Mouse (Mus musculus) neural tube, embryonic 13.5 days (tissue): ENCODE results near the gene Pld5. TPM values are rescaled to one million over a fixed set of nuclear protein-coding genes. Genes with fewer than 3 reads are reported as not detected.

Experiments used
- ATAC-seq: fragments of 200-750 bp; cut with Nextera tagmentation; 2 replicates; pipeline ENCODE4 v1.8.0; 2017; ENCODE audit warnings: low read depth, mild to moderate bottlenecking, moderate TSS enrichment, moderate library complexity
- H3K27ac ChIP-seq: fragments of 300-500 bp; sonication (generic); replicated peaks from 2 replicates; pipeline ENCODE4 v1.5.1; 2015; ENCODE audit warnings: moderate library complexity, mild to moderate bottlenecking, inconsistent platforms
- H3K27me3 ChIP-seq: fragments of 300-500 bp; sonication (generic); 2 replicates; pipeline ENCODE4 v1.6.1; 2015; ENCODE audit warnings: mild to moderate bottlenecking, inconsistent platforms
- H3K36me3 ChIP-seq: fragments of 300-500 bp; sonication (generic); 2 replicates; pipeline ENCODE4 v1.6.1; 2015; ENCODE audit warnings: mild to moderate bottlenecking, inconsistent platforms
- H3K4me1 ChIP-seq: fragments of 300-500 bp; sonication (generic); replicated peaks from 2 replicates; pipeline ENCODE4 v1.6.1; 2015; ENCODE audit warnings: inconsistent platforms
- H3K4me2 ChIP-seq: fragments of 300-500 bp; sonication (generic); 2 replicates; pipeline ENCODE4 v1.6.1; 2015; ENCODE audit warnings: inconsistent platforms, mild to moderate bottlenecking, moderate library complexity
- H3K4me3 ChIP-seq: fragments of 300-500 bp; sonication (generic); 2 replicates; pipeline ENCODE4 v1.5.1; 2015; ENCODE audit warnings: mild to moderate bottlenecking, inconsistent platforms
- H3K9ac ChIP-seq: fragments of 300-500 bp; sonication (generic); 2 replicates; pipeline ENCODE4 v1.6.1; 2015; ENCODE audit warnings: moderate library complexity, mild to moderate bottlenecking, inconsistent platforms
- H3K9me3 ChIP-seq: fragments of 300-500 bp; sonication (generic); 2 replicates; pipeline ENCODE4 v1.6.1; 2016; ENCODE audit warnings: inconsistent platforms
- WGBS: fragments of 180-500 bp; shearing (Covaris S2); methylation state at CpG from one replicate; pipeline ENCODE4 v1.1.7; 2015; 5-methylcytosine and 5-hydroxymethylcytosine counted together
- polyA plus RNA-seq: library from polyadenylated mRNA; unstranded; fragments of >200 nt; fragmentation: Nextera tagmentation; extraction: Ambion mirVana; gene quantifications from 2 replicates; pipeline ENCODE4 v1.2.1, GENCODE M21; 2015

Pld5 gene
- polyA plus RNA-seq, 1 experiment from 2014 or later = 6.5 TPM

DNA sequence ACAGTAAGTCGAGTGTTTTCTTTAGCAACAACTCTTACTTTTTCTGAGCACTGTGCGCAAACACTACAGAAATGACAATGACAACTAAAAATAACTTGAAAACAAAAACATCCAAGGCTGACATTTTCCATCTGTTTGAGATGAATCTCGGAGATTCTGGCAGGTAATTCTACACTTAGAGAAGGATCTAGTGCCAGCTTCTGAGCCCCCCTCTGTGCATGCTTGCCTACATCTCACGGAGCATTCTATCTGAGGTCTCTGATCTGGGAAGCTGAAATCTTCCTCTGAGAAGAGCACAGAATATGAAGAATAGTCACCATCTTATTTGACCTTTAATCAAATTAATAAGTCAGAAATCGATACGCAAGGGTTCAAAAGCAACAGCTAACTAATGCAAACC lies 240.4 kb downstream of the Pld5 start:
- Histone ChIP-seq H3K4me3 (no peak overlapping the region), H3K27ac (no peak overlapping the region), H3K4me1 (peaks cover 4% of the 10 kb centered on the region; the same call in 1 of the 2 replicates), H3K4me2 (no peak overlapping the region), H3K9me3 (no peaks in the 10 kb centered on the region), H3K27me3 (no peaks in the 10 kb centered on the region), H3K9ac (no peak overlapping the region), H3K36me3 (no peaks in the 10 kb centered on the region)
- WGBS = 89% methylated on average over 6 of the region's 6 CpGs
- ATAC-seq = no peak

DNA sequence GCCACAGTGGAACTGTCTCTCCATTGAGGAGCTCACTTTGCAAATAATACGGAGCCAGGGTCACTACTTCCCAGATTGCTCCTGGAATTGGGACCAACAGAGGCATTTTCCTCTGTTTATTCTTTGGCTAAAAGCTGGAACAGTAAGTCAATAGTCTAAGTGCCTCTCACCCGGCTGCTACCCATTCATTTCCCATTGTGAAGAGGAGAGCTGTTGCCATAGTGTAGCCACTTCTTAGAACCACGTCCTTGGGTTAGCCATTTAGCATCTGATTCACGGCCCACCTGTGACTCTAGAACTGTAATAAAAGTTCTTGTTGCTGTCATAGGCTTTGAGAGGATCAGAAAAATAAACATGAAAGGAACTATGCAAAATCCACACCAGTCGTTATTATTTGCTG lies 241.4 kb downstream of the Pld5 start:
- Histone ChIP-seq H3K4me2 (no peak overlapping the region), H3K27me3 (no peaks in the 10 kb centered on the region), H3K36me3 (no peaks in the 10 kb centered on the region), H3K9ac (no peak overlapping the region), H3K4me1 (peaks cover 4% of the 10 kb centered on the region; the same call in 1 of the 2 replicates), H3K27ac (no peak overlapping the region), H3K9me3 (no peaks in the 10 kb centered on the region), H3K4me3 (no peak overlapping the region)
- WGBS = 49% methylated on average over 5 of the region's 5 CpGs
- ATAC-seq = no peak

GRCm38 (mm10) chr1:176029063-176029462 lies 246.0 kb downstream of the Pld5 start:
- Histone ChIP-seq H3K9me3 (no peaks in the 10 kb centered on the region), H3K4me1 (peaks cover 3% of the 10 kb centered on the region; the same call in 1 of the 2 replicates), H3K36me3 (no peaks in the 10 kb centered on the region), H3K4me2 (no peak overlapping the region), H3K27me3 (no peaks in the 10 kb centered on the region), H3K27ac (no peak overlapping the region), H3K4me3 (no peak overlapping the region), H3K9ac (no peak overlapping the region)
- no peak for ATAC-seq
- 81% methylated on average over 1 of the region's 1 CpGs for WGBS

GRCm38 (mm10) chr1:176028397-176028796 lies 246.7 kb downstream of the Pld5 start:
- H3K27ac ChIP-seq = no peak overlapping the region
- H3K4me1 ChIP-seq = peaks cover 3% of the 10 kb centered on the region; the same call in 1 of the 2 replicates
- H3K36me3 ChIP-seq = no peaks in the 10 kb centered on the region
- ATAC-seq = no peak
- no peak overlapping the region for H3K4me2 ChIP-seq
- H3K9me3 ChIP-seq = no peaks in the 10 kb centered on the region
- 70% methylated on average over 3 of the region's 3 CpGs for WGBS
- H3K9ac ChIP-seq = no peak overlapping the region
- H3K4me3 ChIP-seq = no peak overlapping the region
- H3K27me3 ChIP-seq = no peaks in the 10 kb centered on the region

DNA sequence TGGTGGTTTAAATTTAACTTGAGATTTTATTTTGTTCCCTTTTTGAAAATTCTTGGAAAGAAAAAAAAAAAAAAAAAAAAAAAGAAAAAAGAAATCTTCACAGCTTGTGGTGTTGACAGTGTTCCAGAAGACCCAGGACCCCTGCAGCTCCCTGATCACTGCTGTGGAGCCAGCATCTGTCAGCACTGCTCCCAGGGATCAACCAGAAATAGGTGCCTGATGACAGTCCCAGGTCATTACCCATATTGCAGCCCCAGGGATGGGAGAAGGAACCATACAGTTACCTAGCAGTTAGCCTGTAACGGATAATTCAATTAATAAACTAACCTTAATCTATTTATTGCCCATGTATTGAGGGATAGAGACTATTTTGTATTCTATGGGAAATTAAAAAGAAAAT lies 250.6 kb downstream of the Pld5 start:
- Histone ChIP-seq H3K4me2 (no peak overlapping the region), H3K27me3 (no peaks in the 10 kb centered on the region), H3K4me3 (no peak overlapping the region), H3K36me3 (no peaks in the 10 kb centered on the region), H3K27ac (no peak overlapping the region), H3K4me1 (peaks cover 3% of the 10 kb centered on the region; the same call in 1 of the 2 replicates), H3K9me3 (no peaks in the 10 kb centered on the region), H3K9ac (no peak overlapping the region)
- 37% methylated on average over 1 of the region's 1 CpGs for WGBS
- ATAC-seq = no peak

DNA sequence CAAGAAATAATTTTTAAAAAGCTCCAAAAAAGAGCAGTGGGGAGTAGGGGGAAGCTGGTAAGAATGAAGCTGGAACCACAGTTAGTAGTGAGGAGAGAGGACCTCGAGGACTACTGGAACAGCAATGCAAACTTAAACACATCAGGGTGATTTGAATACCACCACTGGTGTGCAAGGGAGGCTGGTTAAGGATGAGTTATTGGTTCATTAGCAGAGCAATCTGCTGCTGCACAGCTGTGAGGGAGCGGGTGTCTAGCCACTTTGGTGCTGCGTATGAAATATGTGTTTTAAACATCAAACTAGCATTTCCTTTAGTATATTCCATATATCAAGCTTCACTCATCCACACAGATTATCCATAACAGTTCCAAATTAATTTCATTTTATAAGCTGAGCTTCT lies 256.6 kb downstream of the Pld5 start:
- no peaks in the 10 kb centered on the region for H3K27me3 ChIP-seq
- H3K27ac ChIP-seq = no peak overlapping the region
- ATAC-seq = peak; percentile 78
- H3K4me3 ChIP-seq = no peak overlapping the region
- H3K4me2 ChIP-seq = no peak overlapping the region
- WGBS = 57% methylated on average over 3 of the region's 3 CpGs
- H3K9ac ChIP-seq = no peak overlapping the region
- H3K9me3 ChIP-seq = no peaks in the 10 kb centered on the region
- peaks cover 15% of the 10 kb centered on the region for H3K4me1 ChIP-seq
- H3K36me3 ChIP-seq = no peaks in the 10 kb centered on the region

GRCm38 (mm10) chr1:176016076-176016475 lies 259.0 kb downstream of the Pld5 start:
- Histone ChIP-seq H3K9me3 (no peaks in the 10 kb centered on the region), H3K4me1 (peaks cover 16% of the 10 kb centered on the region), H3K27me3 (no peaks in the 10 kb centered on the region), H3K27ac (no peak overlapping the region), H3K9ac (no peak overlapping the region), H3K4me2 (no peak overlapping the region), H3K4me3 (no peak overlapping the region), H3K36me3 (no peaks in the 10 kb centered on the region)
- no peak for ATAC-seq
- WGBS = 9% methylated on average over 3 of the region's 3 CpGs

DNA sequence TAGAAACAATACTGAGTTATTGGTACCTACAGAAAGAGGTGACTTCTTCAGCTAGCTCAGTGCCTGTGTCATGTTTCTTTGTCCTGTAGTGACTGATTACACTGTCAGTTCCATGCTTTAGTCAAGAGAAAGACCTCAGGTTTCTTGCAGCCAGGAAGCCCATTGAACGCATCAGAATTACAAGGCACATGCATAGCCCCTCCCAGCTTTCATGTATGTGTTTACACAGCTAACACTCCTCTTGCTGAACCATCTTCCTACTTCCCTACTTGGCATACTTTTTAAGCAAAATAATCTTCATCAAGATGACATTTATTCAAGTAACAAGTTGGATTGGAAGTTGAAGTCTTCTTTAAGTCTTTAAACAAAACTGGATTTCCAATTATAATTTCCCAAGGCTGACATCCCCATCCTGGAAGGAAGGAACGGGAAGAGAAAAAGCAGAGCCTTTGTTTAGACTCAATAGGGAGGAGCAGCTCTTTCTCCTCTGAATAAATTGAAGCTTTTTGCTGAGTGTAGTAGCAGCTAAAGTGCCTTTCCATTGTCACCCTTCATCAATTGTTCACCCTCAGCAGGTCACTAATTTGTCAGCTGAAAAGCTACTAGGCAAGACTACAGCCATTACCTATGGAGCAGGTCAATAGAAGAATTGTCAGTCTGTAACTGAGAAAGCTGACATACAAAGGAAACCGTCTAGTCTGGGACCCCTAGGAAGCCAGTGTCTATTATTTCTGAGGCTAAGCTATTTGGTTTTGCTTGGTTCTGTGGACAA lies 261.4 kb downstream of the Pld5 start:
- Histone ChIP-seq H3K27ac (no peak overlapping the region), H3K4me1 (peaks cover 16% of the 10 kb centered on the region), H3K27me3 (no peaks in the 10 kb centered on the region), H3K4me3 (no peak overlapping the region), H3K9me3 (0 out of 2 replicates have a peak, but pooled peaks cover under 1% of the 10 kb centered on the region), H3K36me3 (no peaks in the 10 kb centered on the region), H3K4me2 (no peak overlapping the region), H3K9ac (no peak overlapping the region)
- 0 out of 2 replicates have a peak, but pooled peaks have one; percentile 26 for ATAC-seq
- WGBS = 5% methylated on average over 3 of the region's 3 CpGs

GRCm38 (mm10) chr1:176011535-176011934 lies 263.6 kb downstream of the Pld5 start:
- ATAC-seq = no peak
- Histone ChIP-seq H3K27me3 (no peaks in the 10 kb centered on the region), H3K9me3 (0 out of 2 replicates have a peak, but pooled peaks cover 3% of the 10 kb centered on the region), H3K4me1 (peaks cover 14% of the 10 kb centered on the region), H3K27ac (no peak overlapping the region), H3K4me3 (no peak overlapping the region), H3K36me3 (no peaks in the 10 kb centered on the region), H3K9ac (no peak overlapping the region), H3K4me2 (no peak overlapping the region)

GRCm38 (mm10) chr1:176011072-176011471 lies 264.0 kb downstream of the Pld5 start:
- Histone ChIP-seq H3K9ac (no peak overlapping the region), H3K36me3 (no peaks in the 10 kb centered on the region), H3K27ac (no peak overlapping the region), H3K4me2 (no peak overlapping the region), H3K27me3 (no peaks in the 10 kb centered on the region), H3K9me3 (0 out of 2 replicates have a peak, but pooled peaks cover 3% of the 10 kb centered on the region), H3K4me3 (no peak overlapping the region), H3K4me1 (peaks cover 10% of the 10 kb centered on the region)
- no peak for ATAC-seq

GRCm38 (mm10) chr1:176008411-176008810 lies 266.7 kb downstream of the Pld5 start:
- Histone ChIP-seq H3K4me1 (no peaks in the 10 kb centered on the region), H3K27ac (no peak overlapping the region), H3K9me3 (0 out of 2 replicates have a peak, but pooled peaks cover 3% of the 10 kb centered on the region), H3K27me3 (no peaks in the 10 kb centered on the region), H3K9ac (no peak overlapping the region), H3K36me3 (no peaks in the 10 kb centered on the region), H3K4me3 (no peak overlapping the region), H3K4me2 (no peak overlapping the region)
- ATAC-seq = no peak
- 89% methylated on average over 2 of the region's 2 CpGs for WGBS

GRCm38 (mm10) chr1:176000599-176000998 lies 274.5 kb downstream of the Pld5 start:
- H3K9me3 ChIP-seq = no peaks in the 10 kb centered on the region
- no peak overlapping the region for H3K9ac ChIP-seq
- no peak overlapping the region for H3K4me3 ChIP-seq
- peaks cover 11% of the 10 kb centered on the region for H3K4me1 ChIP-seq
- 65% methylated on average over 5 of the region's 5 CpGs for WGBS
- H3K27ac ChIP-seq = no peak overlapping the region
- no peaks in the 10 kb centered on the region for H3K27me3 ChIP-seq
- H3K4me2 ChIP-seq = no peak overlapping the region
- ATAC-seq = no peak
- H3K36me3 ChIP-seq = no peaks in the 10 kb centered on the region
